Mouse (Mus musculus) c-Kit-negative CD71-positive TER-119-positive erythroid progenitor cells, embryonic 14.5 days (primary cell): ENCODE measurements around the gene Mdfi.

Source experiments
- DNase-seq: peaks from one replicate; pipeline ENCODE4 v3.0.0-alpha.2; 2013; ENCODE audit warnings: low read depth, low spot score

Gene Mdfi

GRCm38 (mm10) chr17:47802806-47803205 lies 31.7 kb downstream of the Mdfi start:
- no peak for DNase-seq

DNA sequence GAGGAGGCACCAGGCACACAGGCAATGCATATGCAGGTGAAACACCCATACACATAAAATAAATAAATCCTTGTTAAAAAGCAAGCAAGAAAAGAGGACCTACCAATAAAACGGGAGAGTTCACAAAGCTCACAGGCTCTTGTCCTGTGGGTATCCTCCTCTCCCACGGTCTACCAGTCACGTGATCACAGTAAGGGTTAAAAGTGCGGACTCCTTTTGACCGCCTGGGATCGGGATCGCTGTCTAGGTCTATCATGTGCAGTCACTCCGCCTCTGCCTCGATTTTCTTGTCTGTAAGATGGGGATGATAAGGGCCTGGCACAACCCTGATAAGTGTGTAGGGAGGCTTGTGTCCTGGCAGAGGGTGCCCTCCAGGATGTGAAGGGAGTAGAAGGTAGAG lies 37.1 kb downstream of the Mdfi start:
- DNase-seq, result no peak

GRCm38 (mm10) chr17:47796968-47797367 lies 37.5 kb downstream of the Mdfi start:
- no peak for DNase-seq

- no peak for DNase-seq
These were observed 38.2 kb downstream of the Mdfi start for GRCm38 (mm10) chr17:47796156-47796816.

DNA sequence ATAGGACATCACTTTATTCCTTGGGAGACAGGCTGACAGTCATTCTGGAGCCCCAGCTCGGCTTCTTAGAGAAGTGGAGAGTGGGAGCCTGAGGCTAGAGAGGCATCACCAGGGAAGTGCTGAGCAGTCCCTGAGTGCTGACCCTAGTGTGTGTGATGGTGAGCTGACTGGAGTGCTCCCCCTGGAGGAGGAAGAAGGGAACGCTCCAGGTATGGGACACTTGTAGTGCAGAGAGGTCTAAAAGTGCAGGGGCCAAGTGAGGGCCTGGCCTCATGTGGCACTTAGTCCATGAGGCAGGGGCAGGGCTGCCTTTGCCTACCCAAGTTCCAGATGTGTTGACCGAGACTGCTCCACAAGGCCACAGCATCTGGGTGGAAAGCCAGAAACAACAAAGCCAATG lies 39.0 kb downstream of the Mdfi start:
- peak; percentile 37 for DNase-seq

- no peak for DNase-seq
These were observed 41.1 kb downstream of the Mdfi start for GRCm38 (mm10) chr17:47793377-47793776.

DNA sequence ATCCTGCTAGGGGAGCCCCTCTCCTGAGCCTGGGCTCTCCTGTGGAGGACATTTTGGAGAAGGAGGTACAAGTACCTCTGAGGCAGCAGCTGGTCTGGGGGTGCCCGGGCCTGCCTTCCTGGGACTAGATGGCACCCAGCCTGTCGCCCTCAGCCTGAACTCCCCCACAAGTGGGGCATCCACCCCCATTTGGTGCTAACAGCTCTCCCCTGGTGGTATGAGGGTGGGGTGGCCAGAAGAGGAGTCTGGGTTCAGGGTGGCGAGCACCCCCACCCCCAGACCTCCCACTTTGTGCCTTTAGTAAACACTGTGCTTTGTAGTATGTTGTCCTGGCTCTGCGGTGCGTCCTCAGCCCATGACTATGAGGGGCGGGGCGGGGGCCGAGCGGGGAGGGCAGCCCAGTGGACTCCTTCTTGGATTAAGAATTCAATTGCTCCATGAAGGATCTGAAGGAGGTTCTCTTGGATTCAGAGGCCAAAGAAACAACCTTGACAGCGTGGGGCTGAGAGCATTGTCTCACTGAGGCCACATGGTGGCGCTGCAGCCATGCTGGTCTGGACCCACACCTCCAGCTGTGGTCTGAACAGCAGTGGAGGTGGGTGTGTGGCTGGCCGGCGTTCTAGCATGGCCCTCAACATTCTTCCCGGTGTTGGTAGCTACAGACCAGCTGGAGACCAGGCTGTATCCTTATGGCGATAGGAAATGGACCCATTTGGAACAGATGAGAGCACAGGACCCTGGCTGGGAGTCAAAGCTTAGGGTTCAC lies 42.2 kb downstream of the Mdfi start:
- no peak for DNase-seq

DNA sequence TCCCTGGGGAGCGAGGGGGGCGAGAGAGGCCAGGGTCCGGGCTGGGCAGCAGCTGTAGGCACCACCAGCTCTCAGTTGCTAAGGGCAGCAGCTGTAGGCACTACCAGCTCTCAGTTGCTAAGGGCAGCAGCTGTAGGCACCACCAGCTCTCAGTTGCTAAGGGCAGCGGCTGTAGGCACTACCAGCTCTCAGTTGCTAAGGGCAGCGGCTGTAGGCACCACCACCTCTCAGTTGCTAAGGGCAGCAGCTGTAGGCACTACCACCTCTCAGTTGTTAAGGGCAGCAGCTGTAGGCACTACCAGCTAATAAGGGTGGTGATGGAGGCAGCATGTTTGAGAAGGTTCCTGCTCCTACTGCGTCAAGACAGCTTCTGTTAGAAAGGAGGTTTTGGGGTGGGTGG lies 45.5 kb downstream of the Mdfi start:
- no peak for DNase-seq

DNA sequence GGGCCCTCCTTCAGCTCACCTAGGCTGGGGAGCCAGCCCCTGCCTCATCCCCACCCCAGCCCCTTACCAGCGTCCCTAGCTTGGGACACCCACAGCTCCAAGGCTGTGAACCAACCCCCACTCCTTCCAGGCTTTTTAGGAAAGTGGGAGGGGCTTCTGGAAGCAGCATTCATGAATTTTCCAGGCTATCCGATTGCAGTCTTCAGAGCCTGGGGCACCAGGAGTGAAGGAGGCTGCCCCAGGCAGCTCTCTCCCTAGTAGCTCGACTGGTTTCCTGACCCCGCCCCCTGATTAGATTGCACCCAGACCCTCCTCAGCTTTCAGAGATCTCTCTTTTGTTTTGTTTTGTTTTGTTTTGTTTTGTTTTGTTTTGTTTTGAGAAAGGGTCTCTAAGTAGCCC lies 46.2 kb downstream of the Mdfi start:
- DNase-seq, result no peak

DNA sequence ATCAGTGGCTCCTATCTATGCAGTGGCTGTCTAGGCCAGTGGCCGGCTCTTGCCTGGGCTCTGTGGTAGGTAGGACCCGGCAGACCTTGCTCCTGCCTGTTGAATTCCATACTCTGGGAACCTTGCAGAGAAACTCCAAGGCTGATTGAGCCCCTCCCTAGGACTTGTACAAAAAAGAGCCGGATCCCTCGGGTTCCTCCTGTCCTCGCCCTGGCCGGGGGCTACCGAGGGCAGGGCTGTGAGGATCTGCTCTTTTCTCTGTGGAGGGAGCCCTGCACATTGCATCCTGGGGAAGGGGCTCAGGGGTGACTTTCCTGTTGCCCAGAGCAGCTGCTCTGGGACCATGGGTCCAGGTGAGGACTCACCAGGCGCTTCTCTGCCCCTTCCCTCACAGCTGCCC lies 46.9 kb downstream of the Mdfi start:
- DNase-seq, result no peak

DNA sequence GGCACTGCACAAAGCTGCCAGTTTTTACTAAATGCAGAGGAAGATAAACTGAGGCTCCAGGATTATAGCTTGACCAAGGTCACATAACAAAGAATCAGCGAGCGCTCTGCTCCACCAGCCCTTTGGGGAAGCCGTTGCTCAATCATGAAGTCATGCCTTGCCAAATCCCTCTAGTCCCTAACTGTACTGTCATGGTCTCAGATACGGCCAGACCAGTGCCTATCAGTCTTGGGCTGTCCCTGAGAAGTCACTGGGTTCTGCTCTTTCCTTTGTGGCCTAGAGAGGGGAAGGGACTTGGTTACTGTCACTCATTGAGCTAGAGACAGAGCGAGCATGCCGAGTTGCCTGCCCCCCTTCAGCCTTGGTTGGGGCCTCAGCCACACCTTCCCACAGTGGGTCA lies 50.1 kb downstream of the Mdfi start:
- DNase-seq, result no peak

GRCm38 (mm10) chr17:47783445-47784223 lies 50.9 kb downstream of the Mdfi start:
- DNase-seq, result no peak

GRCm38 (mm10) chr17:47782486-47782885 lies 52.0 kb downstream of the Mdfi start:
- DNase-seq, result no peak

GRCm38 (mm10) chr17:47780470-47780869 lies 54.0 kb downstream of the Mdfi start:
- no peak for DNase-seq

- no peak for DNase-seq
These were observed 57.4 kb downstream of the Mdfi start for GRCm38 (mm10) chr17:47777141-47777540.

- no peak for DNase-seq
These were observed 60.9 kb downstream of the Mdfi start for GRCm38 (mm10) chr17:47773604-47774003.

GRCm38 (mm10) chr17:47769389-47770299 lies 64.8 kb downstream of the Mdfi start:
- DNase-seq, result no peak

DNA sequence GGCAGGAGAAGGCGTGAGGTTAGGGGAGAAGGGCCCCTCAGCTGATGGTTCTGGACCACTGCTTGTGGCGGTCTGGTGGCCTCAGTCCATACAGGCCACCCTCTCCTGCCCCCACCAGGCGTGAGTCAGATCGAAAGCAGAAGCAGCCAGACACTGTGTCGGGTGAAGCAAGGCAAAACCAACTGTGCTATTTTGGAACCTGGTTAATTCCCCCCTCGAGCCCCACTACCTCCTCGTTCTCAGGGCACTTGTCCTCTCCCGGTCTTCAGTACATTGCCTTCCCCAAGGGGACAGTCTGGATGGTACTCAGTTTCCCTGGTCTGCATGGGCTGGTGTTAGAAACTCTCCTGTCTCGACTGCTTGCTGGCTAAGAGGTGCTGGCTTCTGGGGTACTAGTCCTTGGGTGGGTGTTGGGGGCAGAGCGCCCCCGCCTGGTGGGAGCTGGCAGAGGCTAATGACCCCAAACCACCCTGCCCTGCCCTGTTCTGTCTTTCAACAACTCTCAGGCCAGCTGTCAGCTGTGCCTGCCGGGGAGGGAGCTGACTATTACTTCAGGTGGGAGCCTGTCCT lies 65.7 kb downstream of the Mdfi start:
- DNase-seq, result no peak

DNA sequence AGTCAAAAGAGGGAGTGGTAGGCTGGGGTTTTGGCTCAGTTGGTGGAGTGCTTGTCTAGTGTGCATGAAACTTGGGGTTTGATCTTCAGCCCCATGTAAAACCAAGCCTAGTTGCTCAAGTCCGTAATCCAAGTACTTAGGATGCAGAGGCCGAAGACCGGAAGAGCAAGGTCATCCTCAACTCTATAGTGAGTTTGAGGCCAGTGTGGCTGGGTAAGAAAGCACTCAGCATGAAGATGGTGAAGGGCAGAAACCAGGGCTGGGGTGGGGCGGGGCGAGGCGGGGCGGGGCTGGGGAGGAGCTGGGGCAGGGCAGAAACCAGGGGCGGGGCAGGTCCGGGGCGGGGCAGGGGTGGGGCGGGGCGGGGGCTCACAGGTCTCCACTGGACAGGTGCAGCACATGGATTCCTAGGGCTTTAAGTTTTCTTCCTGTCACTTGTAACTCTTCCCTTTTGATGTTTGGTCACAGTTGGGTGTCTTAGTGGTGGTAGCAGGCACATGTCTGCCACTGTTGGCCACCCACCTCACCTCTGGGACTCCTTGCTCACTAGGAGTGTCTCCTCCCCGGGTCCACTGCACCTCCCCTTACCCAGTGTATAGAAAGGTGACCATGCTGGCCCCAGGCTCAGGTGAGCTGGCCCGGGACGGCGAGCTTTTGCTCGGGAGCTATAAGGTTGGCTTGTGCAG lies 66.9 kb downstream of the Mdfi start:
- no peak for DNase-seq

- DNase-seq, result no peak
These were observed 67.4 kb downstream of the Mdfi start for GRCm38 (mm10) chr17:47767081-47767455.
